In genomic region chr13:37452022-37452941, GRCm38 (mm10) we compare ENCODE assay signal across 7 mouse cellular contexts.
DNase-seq lines count a peak whose midpoint lies in the region; ATAC-seq lines count a peak whose summit lies in the region.

No protein-coding gene starts in this region.

- peaks cover 34% of the 10 kb centered on the region for H3K4me1 ChIP-seq in limb, embryonic 10.5 days

- no peaks in the 10 kb centered on the region for H3K36me3 ChIP-seq in limb, embryonic 10.5 days

- peak overlapping the region; percentile 78 for H3K27ac ChIP-seq in limb, embryonic 10.5 days

- 3% methylated on average over 22 of the region's 22 CpGs for WGBS in limb, embryonic 10.5 days

- peak overlapping the region; percentile 53 for H3K4me3 ChIP-seq in limb, embryonic 10.5 days

- peak; percentile 87 for ATAC-seq in megakaryocyte-erythroid progenitor cell, adult 5-6 weeks (replicated peaks; ENCODE audit: low FRiP score, low TSS enrichment, poor library complexity, severe bottlenecking)

- peak; percentile 27 for DNase-seq in Muller cell, postnatal 12 days (ENCODE audit: inconsistent ontology term)
- peak; percentile 26 for DNase-seq in c-Kit-positive CD71-positive TER-119-positive erythroid progenitor cells, embryonic 14.5 days (ENCODE audit: low spot score)
- peak; percentile 38 for DNase-seq in gastrocnemius, postnatal 10 days
- DNase-seq in induced T-regulatory cell, adult 2 months (ENCODE audit: low read depth) = peak; percentile 52
- peak; percentile 60 for DNase-seq in limb, embryonic 10.5 days (ENCODE audit: low spot score)
- DNase-seq in right cerebral cortex, postnatal 4 days = peak; percentile 40

- no peaks in the 10 kb centered on the region for H3K9me3 ChIP-seq in limb, embryonic 10.5 days (replicated peaks)

- H3K27me3 ChIP-seq in limb, embryonic 10.5 days (ENCODE audit: low read depth, poor library complexity, severe bottlenecking) = no peaks in the 10 kb centered on the region

Comparison
In these comparisons a context has a peak if more than half of its experiments do, and no peak if none do; other contexts are left out.
1. Peak in every context shown above with its lines: DNase-seq, ATAC-seq, H3K4me3 ChIP-seq and H3K27ac ChIP-seq.